Mouse (Mus musculus) ES-E14 (cell line): Measurements from ENCODE around the gene Noto. TPM values are rescaled to one million over a fixed set of nuclear protein-coding genes. Genes with fewer than 3 reads are reported as not detected.
A peak's percentile ranks its signal among the peaks of the same experiment; 100 is the strongest.
"Not testable (repeated sequence)": the region's sequence is repeated elsewhere in the genome, so short reads cannot be mapped to it uniquely, and the experiment has no call there.

Experiments
- DNase-seq: peaks from one replicate; pipeline ENCODE4 v3.0.0-alpha.2; 2013; ENCODE audit warnings: low read depth, low spot score
- H3K27ac ChIP-seq: 2 replicates; pipeline ENCODE4 v1.5.1; 2012; ENCODE audit warnings: low read depth, mild to moderate bottlenecking, low read length, moderate library complexity, mixed read lengths; ENCODE audit not compliant: poor library complexity, insufficient read depth, severe bottlenecking
- H3K36me3 ChIP-seq: 2 replicates; pipeline ENCODE4 v1.6.1; 2012; ENCODE audit warnings: mild to moderate bottlenecking, low read length, moderate library complexity, mixed read lengths; ENCODE audit not compliant: control insufficient read depth, poor library complexity, insufficient read depth, severe bottlenecking
- H3K4me1 ChIP-seq, 2 experiments: fragments of 150-350 bp in 1 of 2; sonication (generic) in 1 of 2; 2 replicates each; pipeline ENCODE4 v1.6.1; 2012; ENCODE audit warnings: low read length in 2 of 2, mild to moderate bottlenecking in 1 of 2, mixed read lengths in 1 of 2; ENCODE audit not compliant: control insufficient read depth in 2 of 2, insufficient read depth in 2 of 2, poor library complexity in 1 of 2
- H3K4me3 ChIP-seq, 2 experiments: fragments of 150-350 bp in 1 of 2; sonication (generic) in 1 of 2; 2 replicates each; pipeline ENCODE4 v1.5.1; 2012; ENCODE audit warnings: low read length in 2 of 2, low read depth in 1 of 2, mild to moderate bottlenecking in 1 of 2, mixed read lengths in 1 of 2; ENCODE audit not compliant: insufficient read depth in 1 of 2, poor library complexity in 1 of 2, severe bottlenecking in 1 of 2
- H3K9ac ChIP-seq: 2 replicates; pipeline ENCODE4 v1.6.1; 2012; ENCODE audit warnings: low read depth, mild to moderate bottlenecking, low read length, mixed read lengths; ENCODE audit not compliant: poor library complexity, insufficient read depth, severe bottlenecking
- H3K9me3 ChIP-seq: fragments of 150-350 bp; sonication (generic); 2 replicates; pipeline ENCODE4 v1.6.1; 2012; ENCODE audit warnings: low read depth, mild to moderate bottlenecking, low read length; ENCODE audit not compliant: control insufficient read depth, insufficient read depth
- CHD2 ChIP-seq: IDR thresholded peaks from 2 replicates; pipeline ENCODE4 v1.6.1; 2014; ENCODE audit warnings: mild to moderate bottlenecking, low read depth, low read length, inconsistent platforms
- HCFC1 ChIP-seq: IDR thresholded peaks from 2 replicates; pipeline ENCODE4 v1.6.1; 2012; ENCODE audit warnings: low read length, inconsistent platforms, borderline replicate concordance; ENCODE audit not compliant: insufficient read depth
- MAFK ChIP-seq: IDR thresholded peaks from 2 replicates; pipeline ENCODE4 v1.6.1; 2014; ENCODE audit warnings: mild to moderate bottlenecking, low read depth, low read length, inconsistent platforms; ENCODE audit not compliant: insufficient read depth
- ZC3H11A ChIP-seq: IDR thresholded peaks from 2 replicates; pipeline ENCODE4 v1.6.1; 2012; ENCODE audit warnings: low read depth, mild to moderate bottlenecking, inconsistent platforms, low read length, borderline replicate concordance
- ZNF384 ChIP-seq: IDR thresholded peaks from 2 replicates; pipeline ENCODE4 v1.6.1; 2012; ENCODE audit warnings: low read depth, low read length, inconsistent platforms
- in situ Hi-C, 2 experiments: fragments of 600-800 bp; cut with MboI; formaldehyde crosslinking; loops; one replicate each; pipeline ENCODE4 v1.15.1; 2025; ENCODE audit warnings: low sequenced_read_pairs in 2 of 2, inconsistent platforms in 1 of 2; ENCODE audit not compliant: unreplicated experiment in 2 of 2
- total RNA-seq: library from RNA; depleted of rRNA; stranded (reverse); fragments of 300-350 nt; gene quantifications from 2 replicates; pipeline ENCODE4 v1.2.3, GENCODE M21; 2012

Gene Noto
- total RNA-seq, 1 experiment: not detected

DNA sequence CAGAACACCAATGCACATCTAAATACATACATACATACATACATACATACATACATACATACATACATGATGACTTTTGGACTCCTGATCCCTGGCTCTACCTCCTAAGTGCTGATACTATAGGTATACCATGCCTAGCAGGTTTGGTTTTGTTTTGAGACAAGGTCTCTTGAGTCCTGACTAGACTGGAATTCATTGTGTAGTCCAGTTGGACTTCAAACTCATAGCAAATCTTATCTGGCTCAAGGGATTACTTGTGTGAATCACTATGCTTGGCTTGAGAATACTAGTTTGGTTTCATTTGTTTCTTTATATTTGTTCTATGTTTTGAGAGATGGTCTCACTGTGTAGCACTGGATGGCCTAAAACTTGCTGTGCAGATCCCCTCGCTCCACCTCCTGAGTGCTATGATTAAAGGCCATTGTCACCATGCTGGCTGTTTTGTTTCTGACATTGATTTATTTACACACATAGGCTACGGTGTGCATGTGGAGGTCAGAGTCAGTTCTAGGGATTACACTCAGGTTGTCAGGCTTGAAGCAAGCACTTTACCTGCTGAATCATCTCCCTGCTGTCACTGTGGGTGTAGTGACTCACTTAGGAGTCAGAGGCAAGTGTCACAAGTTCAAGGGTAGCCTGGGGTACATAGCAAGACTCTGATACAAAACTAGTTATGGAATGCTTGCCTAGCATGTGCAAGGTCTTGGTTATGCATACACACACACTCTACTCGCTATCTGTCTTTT lies 20.0 kb downstream of the Noto start:
- H3K9ac ChIP-seq: no peak overlapping the region
- H3K9me3 ChIP-seq: no peaks in the 10 kb centered on the region
- no peak overlapping the region for H3K27ac ChIP-seq
- no peak for TF ChIP-seq HCFC1
- DNase-seq: no peak
- peaks cover 66% of the 10 kb centered on the region for H3K36me3 ChIP-seq
- in situ Hi-C loops: no loop called here
- H3K4me3 ChIP-seq: no peak overlapping the region
- peaks cover 0 to 2% of the 10 kb centered on the region in 2 experiments; a peak in 1 of 4 replicates for H3K4me1 ChIP-seq

DNA sequence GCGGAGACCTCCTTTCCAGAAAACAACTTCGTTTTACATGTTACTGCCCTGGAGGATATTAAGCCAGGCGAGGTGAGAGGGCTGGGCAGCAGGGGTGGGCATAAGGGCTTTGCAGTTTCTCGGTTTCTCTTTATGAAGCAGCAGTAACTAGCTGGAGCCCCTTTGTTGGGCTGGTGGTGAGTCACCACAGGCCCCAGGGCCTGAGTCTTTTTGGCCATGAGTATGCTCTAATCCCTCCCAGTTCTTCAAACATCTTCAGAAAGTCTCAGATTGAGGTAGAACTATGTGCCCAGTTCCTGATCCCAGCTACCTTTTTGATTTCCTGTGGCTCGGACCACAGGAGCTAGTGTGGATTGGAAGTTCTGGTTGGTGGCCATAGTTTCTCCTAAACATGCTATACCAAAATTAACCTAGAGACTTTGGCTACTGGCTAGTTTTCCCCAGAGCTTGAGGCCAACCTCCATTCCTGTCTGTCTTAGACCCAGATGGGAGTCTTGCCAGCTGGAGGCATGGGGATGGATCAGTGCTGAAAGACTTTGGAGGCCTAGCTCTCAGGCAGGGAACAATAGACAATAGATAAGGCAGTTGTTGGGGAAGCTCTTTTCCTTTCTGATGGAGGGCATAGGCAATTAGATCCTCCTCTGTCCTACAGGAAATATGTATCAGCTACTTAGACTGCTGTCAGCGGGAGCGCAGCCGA lies 20.7 kb downstream of the Noto start:
- no peak for DNase-seq
- Histone ChIP-seq H3K9ac (no peak overlapping the region), H3K9me3 (no peaks in the 10 kb centered on the region), H3K36me3 (peaks cover 59% of the 10 kb centered on the region), H3K4me3 (no peak overlapping the region), H3K4me1 (peaks cover 0 to 2% of the 10 kb centered on the region in 2 experiments; a peak in 1 of 4 replicates), H3K27ac (no peak overlapping the region)
- TF ChIP-seq ZC3H11A (no peak), ZNF384 (no peak), MAFK (no peak), CHD2 (no peak)
- in situ Hi-C loops: no loop called here

GRCm38 (mm10) chr6:85445286-85445685 lies 21.6 kb downstream of the Noto start:
- DNase-seq: no peak
- Histone ChIP-seq H3K36me3 (peaks cover 50% of the 10 kb centered on the region), H3K4me3 (no peak overlapping the region), H3K9me3 (no peaks in the 10 kb centered on the region), H3K27ac (no peak overlapping the region), H3K4me1 (no peaks in the 10 kb centered on the region), H3K9ac (no peak overlapping the region)
- in situ Hi-C loops: no loop called here
- TF ChIP-seq MAFK (no peak), CHD2 (no peak), HCFC1 (no peak), ZC3H11A (no peak), ZNF384 (no peak)

DNA sequence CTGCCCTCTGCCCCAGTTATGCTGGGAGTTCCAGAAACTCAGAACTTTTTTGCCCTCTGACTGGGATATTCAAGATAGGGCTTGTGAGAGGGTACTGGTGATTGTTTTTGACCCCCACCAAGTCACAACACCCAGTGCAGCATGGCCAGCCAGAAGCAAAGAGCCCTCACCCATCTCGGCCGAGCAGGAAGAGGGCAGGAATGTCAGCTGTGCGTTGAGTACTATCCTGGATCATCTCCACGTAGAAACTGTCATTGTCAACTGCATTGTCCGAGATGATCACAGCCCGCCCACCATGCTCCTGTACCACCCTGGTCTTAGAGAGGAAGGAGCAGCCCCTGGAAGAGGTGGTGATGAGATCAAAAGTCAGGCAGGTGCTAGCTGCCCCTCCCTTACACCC lies 23.7 kb downstream of the Noto start:
- no peak for TF ChIP-seq MAFK
- TF ChIP-seq ZC3H11A: no peak
- no peak for TF ChIP-seq CHD2
- no peak for TF ChIP-seq HCFC1
- no peak for TF ChIP-seq ZNF384
- Histone ChIP-seq H3K9me3 (no peaks in the 10 kb centered on the region), H3K4me1 (no peaks in the 10 kb centered on the region), H3K4me3 (no peak overlapping the region), H3K36me3 (peaks cover 32% of the 10 kb centered on the region), H3K27ac (no peak overlapping the region), H3K9ac (no peak overlapping the region)
- in situ Hi-C loops: no loop called here
- DNase-seq: no peak

DNA sequence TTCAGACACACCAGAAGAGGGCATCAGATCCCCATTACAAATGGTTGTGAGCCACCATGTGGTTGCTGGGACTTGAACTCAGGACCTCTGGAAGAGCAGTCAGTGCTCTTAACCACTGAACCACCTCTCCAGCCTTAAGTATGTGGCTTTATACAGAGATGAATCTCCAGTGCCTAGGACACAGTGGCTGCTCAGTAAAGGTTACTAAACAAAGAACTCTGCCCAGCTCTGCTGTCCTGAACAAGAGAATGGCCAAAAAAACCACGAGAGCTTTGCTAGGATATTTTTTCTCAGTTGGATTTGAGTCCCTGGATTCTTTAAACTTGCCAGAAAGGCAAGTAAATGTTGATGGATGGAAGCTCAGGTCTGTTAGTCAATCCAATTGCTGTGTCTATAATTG lies 26.5 kb downstream of the Noto start:
- H3K9me3 ChIP-seq, in situ Hi-C loops, H3K9ac ChIP-seq, H3K4me1 ChIP-seq, H3K27ac ChIP-seq, DNase-seq: not testable (repeated sequence)
- peak overlapping the region in 1 of 2 experiments; percentile 71; a peak in 1 of 4 replicates for H3K4me3 ChIP-seq
- peaks cover 24% of the 10 kb centered on the region for H3K36me3 ChIP-seq
